Mouse (Mus musculus) intestine, embryonic 14.5 days (tissue): ENCODE measurements around the gene Ankfn1. TPM values are rescaled to one million over a fixed set of nuclear protein-coding genes. Genes with fewer than 3 reads are reported as not detected.

Experiments
- ATAC-seq: fragments of 200-750 bp; cut with Nextera tagmentation; replicated peaks from 2 replicates; pipeline ENCODE4 v1.8.0; 2017; ENCODE audit warnings: low read depth, moderate number of reproducible peaks, moderate TSS enrichment, moderate library complexity; ENCODE audit not compliant: low FRiP score, low TSS enrichment
- DNase-seq: peaks from one replicate; pipeline ENCODE4 v3.0.0-alpha.2; 2018; ENCODE audit warnings: low spot score
- H3K27ac ChIP-seq: fragments of 300-500 bp; sonication (generic); 2 replicates; pipeline ENCODE4 v1.5.1; 2014; ENCODE audit warnings: low read depth, mild to moderate bottlenecking, control low read depth
- H3K27me3 ChIP-seq: fragments of 300-500 bp; sonication (generic); replicated peaks from 2 replicates; pipeline ENCODE4 v1.6.1; 2014; ENCODE audit warnings: low read length, control low read depth; ENCODE audit not compliant: control insufficient read depth, insufficient read depth
- H3K36me3 ChIP-seq: fragments of 300-500 bp; sonication (generic); 2 replicates; pipeline ENCODE4 v1.6.1; 2014; ENCODE audit warnings: low read length, control low read depth; ENCODE audit not compliant: control insufficient read depth, insufficient read depth
- H3K4me1 ChIP-seq: fragments of 300-500 bp; sonication (generic); replicated peaks from 2 replicates; pipeline ENCODE4 v1.6.1; 2014; ENCODE audit warnings: low read length, control low read depth, mixed read lengths; ENCODE audit not compliant: control insufficient read depth, insufficient read depth
- H3K4me2 ChIP-seq: fragments of 300-500 bp; sonication (generic); 2 replicates; pipeline ENCODE4 v1.6.1; 2014; ENCODE audit warnings: low read length
- H3K4me3 ChIP-seq: fragments of 300-500 bp; sonication (generic); 2 replicates; pipeline ENCODE4 v1.5.1; 2014; ENCODE audit warnings: low read depth, low read length, control low read depth, mixed read lengths
- H3K9ac ChIP-seq: fragments of 300-500 bp; sonication (generic); 2 replicates; pipeline ENCODE4 v1.6.1; 2014; ENCODE audit warnings: mild to moderate bottlenecking, low read length
- H3K9me3 ChIP-seq: fragments of 300-500 bp; sonication (generic); 2 replicates; pipeline ENCODE4 v1.6.1; 2016; ENCODE audit warnings: low read length, control low read depth; ENCODE audit not compliant: control insufficient read depth
- WGBS: fragments of 180-500 bp; shearing (Covaris S2); extraction: QIAGEN DNeasy Blood & Tissue Kit; methylation state at CpG from one replicate; pipeline ENCODE4 v1.1.7; 2014; 5-methylcytosine and 5-hydroxymethylcytosine counted together
- polyA plus RNA-seq: library from polyadenylated mRNA; unstranded; fragments of >200 nt; fragmentation: Nextera tagmentation; extraction: Ambion mirVana; gene quantifications from 2 replicates; pipeline ENCODE4 v1.2.1, GENCODE M21; 2014

Ankfn1 gene
- polyA plus RNA-seq, 1 experiment from 2014 or later: 0.30 TPM

DNA sequence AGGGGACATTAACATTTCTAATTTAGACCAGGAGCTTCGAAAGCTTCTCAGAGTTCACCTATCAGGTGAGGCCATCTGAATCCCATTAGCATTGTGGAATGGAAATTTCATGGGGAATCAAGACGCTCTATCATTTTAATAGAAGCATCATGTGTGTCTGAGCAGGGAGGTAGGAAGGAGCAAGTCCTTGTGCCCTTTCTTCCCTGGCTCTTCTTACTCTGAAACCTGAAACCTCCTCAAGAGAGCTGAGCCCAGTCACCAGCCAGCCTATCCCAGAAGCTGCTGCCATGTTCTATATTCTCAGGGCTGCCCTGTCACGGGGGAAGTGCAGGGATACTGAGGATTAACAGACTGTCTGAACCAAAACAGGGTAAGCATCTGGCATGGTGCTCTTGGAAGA is 165.9 kb downstream of the Ankfn1 start:
- H3K9ac ChIP-seq: no peak overlapping the region
- no peaks in the 10 kb centered on the region for H3K27me3 ChIP-seq
- no peak overlapping the region for H3K27ac ChIP-seq
- H3K4me3 ChIP-seq: no peak overlapping the region
- H3K4me1 ChIP-seq: no peaks in the 10 kb centered on the region
- no peaks in the 10 kb centered on the region for H3K36me3 ChIP-seq
- DNase-seq (no peak), ATAC-seq (no peak)
- 63% methylated on average over 3 of the region's 3 CpGs for WGBS
- no peak overlapping the region for H3K4me2 ChIP-seq
- H3K9me3 ChIP-seq: no peaks in the 10 kb centered on the region

DNA sequence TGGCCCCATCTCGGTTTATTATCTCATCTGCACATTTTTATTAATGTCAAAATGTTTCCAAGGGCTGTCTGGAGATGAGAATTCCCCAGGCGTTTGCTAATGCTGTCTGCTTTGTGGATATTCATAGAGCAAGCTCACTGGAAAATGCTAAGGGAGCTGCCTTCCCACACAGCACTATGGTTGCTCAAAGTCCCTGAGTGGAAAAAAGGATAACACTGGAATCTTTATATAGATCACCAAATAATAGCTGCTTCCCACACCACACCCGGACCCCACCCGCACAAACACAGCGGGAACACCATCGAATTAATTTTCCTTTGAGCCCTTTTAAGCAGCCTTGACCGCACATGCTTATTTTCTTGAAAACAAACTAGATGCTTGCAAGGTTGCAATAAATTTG is 169.4 kb downstream of the Ankfn1 start:
- H3K9me3 ChIP-seq: no peaks in the 10 kb centered on the region
- no peaks in the 10 kb centered on the region for H3K27me3 ChIP-seq
- H3K36me3 ChIP-seq: no peaks in the 10 kb centered on the region
- no peak overlapping the region for H3K4me2 ChIP-seq
- H3K9ac ChIP-seq: no peak overlapping the region
- DNase-seq (no peak), ATAC-seq (no peak)
- no peak overlapping the region for H3K4me3 ChIP-seq
- no peaks in the 10 kb centered on the region for H3K4me1 ChIP-seq
- WGBS: 67% methylated on average over 7 of the region's 7 CpGs
- no peak overlapping the region; the same call in 1 of the 2 replicates for H3K27ac ChIP-seq

DNA sequence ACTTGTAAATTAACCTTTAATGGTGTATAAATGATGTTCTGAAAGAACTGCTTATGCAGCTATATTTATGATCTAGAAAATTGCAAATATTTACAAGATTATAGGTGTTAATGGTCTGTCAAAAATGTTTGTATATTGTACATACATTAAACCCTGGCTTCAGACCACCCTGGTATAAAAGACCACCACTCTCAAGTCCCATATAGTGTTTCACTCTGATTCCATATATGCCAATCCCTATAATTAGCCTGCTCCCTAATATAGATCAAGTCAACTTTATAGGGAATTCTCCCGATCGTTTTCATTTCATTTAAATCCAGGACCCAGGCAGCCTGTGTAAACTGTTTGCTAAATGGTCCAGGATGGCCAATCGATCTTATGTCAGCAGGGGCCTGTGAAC is 170.2 kb downstream of the Ankfn1 start:
- no peak for DNase-seq
- no peak overlapping the region for H3K4me2 ChIP-seq
- H3K9me3 ChIP-seq: no peaks in the 10 kb centered on the region
- 46% methylated on average over 3 of the region's 3 CpGs for WGBS
- H3K27ac ChIP-seq: no peak overlapping the region; the same call in 1 of the 2 replicates
- no peak for ATAC-seq
- H3K9ac ChIP-seq: no peak overlapping the region
- H3K4me3 ChIP-seq: no peak overlapping the region
- no peaks in the 10 kb centered on the region for H3K36me3 ChIP-seq
- no peaks in the 10 kb centered on the region for H3K27me3 ChIP-seq
- H3K4me1 ChIP-seq: no peaks in the 10 kb centered on the region

DNA sequence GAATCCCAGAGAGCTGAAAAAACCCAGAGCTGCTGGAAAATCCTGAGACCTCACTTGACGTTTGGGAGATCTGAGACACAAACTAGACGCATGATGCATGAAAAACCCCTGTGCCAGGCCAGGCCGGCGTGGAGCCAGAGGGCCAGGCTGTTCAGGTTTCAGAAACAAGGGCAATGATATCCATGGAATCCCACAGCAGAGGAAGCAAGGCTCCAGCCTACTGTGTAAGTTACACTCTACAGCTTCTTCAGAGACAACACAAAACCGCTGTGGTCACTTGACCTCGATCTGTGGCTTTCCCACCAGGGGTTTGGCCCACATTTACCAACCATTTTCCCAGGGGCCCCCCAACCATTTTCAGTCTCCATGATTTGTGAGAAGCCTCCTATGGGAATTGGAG is 171.1 kb downstream of the Ankfn1 start:
- Histone ChIP-seq H3K4me3 (no peak overlapping the region), H3K9ac (no peak overlapping the region), H3K4me2 (no peak overlapping the region), H3K9me3 (no peaks in the 10 kb centered on the region), H3K27me3 (no peaks in the 10 kb centered on the region), H3K27ac (no peak overlapping the region), H3K36me3 (no peaks in the 10 kb centered on the region), H3K4me1 (no peaks in the 10 kb centered on the region)
- ATAC-seq (no peak), DNase-seq (no peak)
- WGBS: 60% methylated on average over 6 of the region's 6 CpGs

DNA sequence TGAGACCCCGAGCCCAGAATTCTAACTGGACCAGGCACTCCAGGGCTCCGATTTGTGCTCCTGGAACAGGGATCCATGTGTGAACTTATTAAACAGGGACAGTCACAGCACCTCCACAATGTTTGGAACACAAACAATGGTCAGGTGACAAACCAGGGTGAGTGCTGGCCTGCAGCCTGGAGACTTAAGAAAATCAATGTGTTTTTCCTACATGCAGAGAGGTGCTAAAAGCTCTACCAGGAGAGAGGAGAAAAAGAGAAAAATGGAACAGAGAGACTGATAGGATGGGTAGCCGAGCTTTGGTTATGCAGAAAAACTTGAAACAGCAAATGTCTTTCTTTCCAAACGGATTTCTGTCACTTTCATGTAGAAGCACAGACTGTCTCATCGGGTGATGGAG is 174.5 kb downstream of the Ankfn1 start:
- no peak overlapping the region for H3K27ac ChIP-seq
- H3K9me3 ChIP-seq: no peaks in the 10 kb centered on the region
- no peak for ATAC-seq
- H3K27me3 ChIP-seq: no peaks in the 10 kb centered on the region
- 85% methylated on average over 5 of the region's 5 CpGs for WGBS
- H3K4me1 ChIP-seq: no peaks in the 10 kb centered on the region
- H3K4me2 ChIP-seq: no peak overlapping the region
- DNase-seq: no peak
- H3K4me3 ChIP-seq: no peak overlapping the region
- no peak overlapping the region for H3K9ac ChIP-seq
- H3K36me3 ChIP-seq: no peaks in the 10 kb centered on the region

DNA sequence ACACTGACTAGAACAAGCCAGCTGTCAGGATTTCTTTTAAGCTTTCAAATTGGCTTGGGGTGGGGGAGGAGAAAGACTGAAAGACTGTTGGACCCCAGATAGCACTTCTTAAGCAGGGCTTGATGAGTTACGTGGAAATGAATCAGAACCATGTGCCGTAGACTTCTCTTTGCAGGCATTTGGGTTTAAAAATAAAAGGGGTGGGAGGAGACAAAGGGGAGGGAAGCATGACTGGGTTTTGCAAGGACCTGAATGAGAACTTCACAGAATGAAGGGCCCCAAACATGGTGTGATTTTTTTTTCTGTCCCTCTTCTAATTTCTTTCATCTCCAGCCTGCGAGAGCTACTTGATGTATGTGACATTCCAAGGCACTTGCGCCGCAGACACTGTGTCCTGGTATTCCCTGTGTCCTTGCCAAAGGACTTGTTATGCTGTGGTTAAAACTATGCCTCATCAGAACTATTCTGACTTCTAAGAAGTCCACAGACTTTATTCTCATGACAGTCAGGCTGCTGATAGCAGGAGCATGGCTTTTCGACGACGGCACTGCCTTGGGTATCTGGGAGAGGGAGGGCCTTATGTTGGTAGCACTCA is 176.4 kb downstream of the Ankfn1 start:
- H3K9ac ChIP-seq: no peak overlapping the region
- no peak for ATAC-seq
- no peak for DNase-seq

DNA sequence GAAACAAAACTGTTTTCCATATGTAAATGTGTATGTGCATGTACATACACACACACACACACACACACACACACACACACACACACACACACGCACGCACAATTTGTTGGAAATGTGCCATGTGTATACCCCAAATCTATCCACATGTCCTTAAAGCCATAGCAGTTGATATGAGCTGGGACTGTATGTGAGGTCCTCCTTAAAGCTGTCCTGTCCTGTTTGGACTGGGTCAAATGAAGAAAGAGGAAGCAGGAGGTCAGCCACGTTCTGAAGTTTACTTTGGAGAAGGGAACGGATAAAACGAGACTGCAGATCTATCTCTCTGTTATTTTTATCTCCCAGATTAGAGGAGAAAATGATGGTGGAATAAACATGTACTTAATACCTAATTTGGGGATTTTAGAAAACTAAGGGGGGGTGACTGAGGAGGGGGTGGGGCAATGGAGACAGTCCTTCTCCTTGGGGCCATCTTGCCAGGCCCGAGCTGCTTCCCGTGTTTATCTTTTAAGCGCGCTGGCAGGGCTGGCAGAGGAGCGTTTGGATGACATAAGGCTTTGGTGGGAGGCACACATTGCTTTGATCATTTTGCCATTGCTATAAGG is 187.1 kb downstream of the Ankfn1 start:
- H3K9ac ChIP-seq: no peak overlapping the region
- H3K9me3 ChIP-seq: no peaks in the 10 kb centered on the region
- no peaks in the 10 kb centered on the region for H3K36me3 ChIP-seq
- H3K27me3 ChIP-seq: no peaks in the 10 kb centered on the region
- no peaks in the 10 kb centered on the region for H3K4me1 ChIP-seq
- H3K4me3 ChIP-seq: no peak overlapping the region
- no peak overlapping the region for H3K27ac ChIP-seq
- ATAC-seq (no peak), DNase-seq (no peak)
- no peak overlapping the region for H3K4me2 ChIP-seq
- 47% methylated on average over 10 of the region's 10 CpGs for WGBS

More for the DNA sequence above, 176.4 kb downstream of the Ankfn1 start:
- H3K4me1 ChIP-seq: no peaks in the 10 kb centered on the region
- H3K4me3 ChIP-seq: no peak overlapping the region
- no peaks in the 10 kb centered on the region for H3K9me3 ChIP-seq
- no peaks in the 10 kb centered on the region for H3K36me3 ChIP-seq
- 85% methylated on average over 8 of the region's 8 CpGs for WGBS
- no peaks in the 10 kb centered on the region for H3K27me3 ChIP-seq
- no peak overlapping the region for H3K4me2 ChIP-seq
- H3K27ac ChIP-seq: no peak overlapping the region

DNA sequence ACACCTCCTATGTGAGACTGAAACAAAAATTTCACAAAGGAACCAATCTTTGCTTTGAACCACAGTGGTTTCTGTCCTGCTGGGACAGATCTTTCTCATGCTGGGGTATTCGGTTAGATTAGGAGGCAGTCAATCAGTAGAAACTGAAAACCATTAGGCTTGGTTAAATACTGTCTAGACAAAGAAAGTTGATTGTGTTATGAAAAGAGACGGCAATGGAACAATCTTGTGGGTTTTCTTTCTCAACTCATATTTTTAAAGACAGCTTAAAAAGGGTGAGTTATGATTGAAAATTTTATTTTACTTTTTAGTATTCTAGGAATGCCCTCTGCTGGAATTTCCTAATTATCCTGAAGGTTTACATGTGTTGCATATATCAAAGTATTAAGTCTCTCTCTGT is 191.1 kb downstream of the Ankfn1 start:
- H3K9me3 ChIP-seq: no peaks in the 10 kb centered on the region
- H3K4me2 ChIP-seq: no peak overlapping the region
- no peaks in the 10 kb centered on the region for H3K36me3 ChIP-seq
- no peaks in the 10 kb centered on the region for H3K27me3 ChIP-seq
- ATAC-seq (no peak), DNase-seq (no peak)
- no peak overlapping the region for H3K9ac ChIP-seq
- H3K27ac ChIP-seq: no peak overlapping the region
- H3K4me3 ChIP-seq: no peak overlapping the region
- WGBS: 72% methylated on average over 2 of the region's 2 CpGs
- no peaks in the 10 kb centered on the region for H3K4me1 ChIP-seq

DNA sequence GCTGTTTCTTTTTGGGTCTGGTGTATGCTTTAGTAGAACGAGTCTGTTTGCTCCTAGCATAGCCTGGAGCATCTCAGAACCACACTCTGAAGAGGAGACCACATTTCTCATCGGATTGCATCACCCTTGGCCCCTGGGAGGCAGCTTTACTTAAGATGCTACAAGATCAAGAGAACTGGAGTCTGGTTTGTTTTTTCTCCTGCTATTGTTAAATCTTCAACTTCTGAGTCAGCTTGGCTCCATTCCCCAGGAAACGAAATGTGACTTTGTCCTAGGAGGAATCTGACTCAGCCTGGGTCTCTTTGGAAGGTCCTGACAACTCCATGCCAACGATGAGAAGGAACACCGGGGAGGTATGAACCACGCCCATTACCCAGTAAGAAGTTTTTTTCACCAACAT is 197.6 kb downstream of the Ankfn1 start:
- H3K9me3 ChIP-seq: no peaks in the 10 kb centered on the region
- H3K4me3 ChIP-seq: no peak overlapping the region
- no peaks in the 10 kb centered on the region for H3K36me3 ChIP-seq
- H3K27ac ChIP-seq: no peak overlapping the region
- no peak for DNase-seq
- WGBS: 71% methylated on average over 6 of the region's 6 CpGs
- H3K4me2 ChIP-seq: no peak overlapping the region
- no peak overlapping the region for H3K9ac ChIP-seq
- H3K4me1 ChIP-seq: no peaks in the 10 kb centered on the region
- ATAC-seq: no peak
- no peaks in the 10 kb centered on the region for H3K27me3 ChIP-seq
